Mouse (Mus musculus): ENCODE measurements around the gene Cdk5rap3.

DNA sequence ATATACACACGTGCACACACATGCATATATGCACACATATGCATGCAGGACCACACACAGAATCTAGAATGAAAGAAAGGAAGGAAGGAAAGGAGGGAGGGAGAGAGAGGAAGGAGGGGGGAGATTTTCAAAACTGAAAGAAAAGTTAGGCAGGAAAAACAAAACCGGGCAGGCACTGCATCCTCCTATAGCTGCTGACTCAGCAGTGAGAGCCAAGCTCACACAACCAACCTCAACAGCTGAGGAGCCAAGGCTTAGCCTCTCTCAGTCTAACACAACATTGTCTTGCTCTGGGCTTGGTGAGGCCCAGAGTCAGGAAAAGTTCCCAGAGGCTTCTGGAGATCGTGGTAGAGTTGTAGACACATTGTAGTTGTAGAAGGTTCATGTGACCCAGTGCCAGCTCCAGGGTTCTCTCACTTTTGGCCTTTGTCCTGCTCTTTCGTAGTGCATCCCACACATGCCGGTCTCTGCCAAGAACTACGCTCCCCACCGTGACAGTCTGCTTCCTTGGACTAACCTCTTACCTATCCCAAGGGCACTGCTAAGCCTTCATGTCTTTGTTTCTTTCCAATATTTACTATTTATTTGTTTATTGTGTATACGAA is 29.3 kb downstream of the Cdk5rap3 start:
- TF ChIP-seq CTCF (IDR thresholded peaks at IDR 0.05; ENCODE audit: low read depth, low read length) (no peak), GATA1 (IDR thresholded peaks at IDR 0.05; ENCODE audit: borderline replicate concordance, low read length) (no peak), TAL1 (conservative IDR thresholded peaks at IDR 0.05; ENCODE audit: low read depth, low read length) (no peak), POLR2AphosphoS5 (IDR thresholded peaks at IDR 0.05; ENCODE audit: insufficient replicate concordance, low read depth, low read length) (no peak)
